Mouse (Mus musculus): Measurements from ENCODE around the gene Znrf1. TPM values are rescaled to one million over a fixed set of nuclear protein-coding genes. Genes with fewer than 3 reads are reported as not detected.
A peak's percentile ranks its signal among the peaks of the same experiment; 100 is the strongest.

Znrf1 gene
- polyA plus RNA-seq, 1 experiment from 2014 or later = 51.6 TPM

GRCm38 (mm10) chr8:111561824-111562223 is 25.9 kb downstream of the Znrf1 start:
- 75% methylated on average over 4 of the region's 4 CpGs for WGBS
- Histone ChIP-seq H3K9me3 (ENCODE audit: low read depth, low read length) (no peaks in the 10 kb centered on the region), H3K4me2 (no peak overlapping the region), H3K4me1 (ENCODE audit: insufficient read depth) (no peaks in the 10 kb centered on the region), H3K27ac (ENCODE audit: low read depth) (peak overlapping the region; percentile 70), H3K27me3 (ENCODE audit: insufficient read depth, low read length) (no peaks in the 10 kb centered on the region), H3K36me3 (ENCODE audit: insufficient read depth) (no peaks in the 10 kb centered on the region; the same call in 1 of the 2 replicates), H3K9ac (no peak overlapping the region), H3K4me3 (ENCODE audit: low read depth, low read length) (no peak overlapping the region)
- no peak for TF ChIP-seq CTCF (IDR thresholded peaks at IDR 0.05; ENCODE audit: low read depth)
- DNase-seq (no peak), ATAC-seq (ENCODE audit: insufficient read depth) (no peak)

- Histone ChIP-seq H3K27ac (ENCODE audit: low read depth) (no peak overlapping the region), H3K27me3 (ENCODE audit: insufficient read depth, low read length) (no peaks in the 10 kb centered on the region), H3K9ac (no peak overlapping the region), H3K4me3 (ENCODE audit: low read depth, low read length) (no peak overlapping the region), H3K4me1 (ENCODE audit: insufficient read depth) (no peaks in the 10 kb centered on the region), H3K4me2 (no peak overlapping the region), H3K9me3 (ENCODE audit: low read depth, low read length) (no peaks in the 10 kb centered on the region), H3K36me3 (ENCODE audit: insufficient read depth) (no peaks in the 10 kb centered on the region; the same call in 1 of the 2 replicates)
- TF ChIP-seq CTCF (IDR thresholded peaks at IDR 0.05; ENCODE audit: low read depth) = no peak
- DNase-seq (no peak), ATAC-seq (ENCODE audit: insufficient read depth) (no peak)
- 89% methylated on average over 5 of the region's 5 CpGs for WGBS
Measured at GRCm38 (mm10) chr8:111562274-111562803, 26.4 kb downstream of the Znrf1 start.

GRCm38 (mm10) chr8:111563075-111563474 is 27.2 kb downstream of the Znrf1 start:
- no peak overlapping the region for H3K27ac ChIP-seq (ENCODE audit: low read depth)
- no peak for DNase-seq
- WGBS = over 99% methylated on average over 5 of the region's 5 CpGs

GRCm38 (mm10) chr8:111563687-111564086 is 27.8 kb downstream of the Znrf1 start:
- no peak for ATAC-seq (ENCODE audit: insufficient read depth)
- H3K4me3 ChIP-seq (ENCODE audit: low read depth, low read length) = no peak overlapping the region

More at GRCm38 (mm10) chr8:111563075-111563474, 27.2 kb downstream of the Znrf1 start:
- TF ChIP-seq CTCF (IDR thresholded peaks at IDR 0.05; ENCODE audit: low read depth) = no peak
- no peak overlapping the region for H3K4me3 ChIP-seq (ENCODE audit: low read depth, low read length)
- no peaks in the 10 kb centered on the region; the same call in 1 of the 2 replicates for H3K36me3 ChIP-seq (ENCODE audit: insufficient read depth)
- no peak for ATAC-seq (ENCODE audit: insufficient read depth)
- H3K27me3 ChIP-seq (ENCODE audit: insufficient read depth, low read length) = no peaks in the 10 kb centered on the region
- no peaks in the 10 kb centered on the region for H3K9me3 ChIP-seq (ENCODE audit: low read depth, low read length)
- H3K4me1 ChIP-seq (ENCODE audit: insufficient read depth) = no peaks in the 10 kb centered on the region
- H3K9ac ChIP-seq = no peak overlapping the region
- no peak overlapping the region for H3K4me2 ChIP-seq

GRCm38 (mm10) chr8:111564093-111564492 is 28.2 kb downstream of the Znrf1 start:
- no peak for DNase-seq
- ATAC-seq (ENCODE audit: insufficient read depth) = no peak
- Histone ChIP-seq H3K4me2 (no peak overlapping the region), H3K36me3 (ENCODE audit: insufficient read depth) (no peaks in the 10 kb centered on the region; the same call in 1 of the 2 replicates), H3K9me3 (ENCODE audit: low read depth, low read length) (no peaks in the 10 kb centered on the region), H3K27ac (ENCODE audit: low read depth) (no peak overlapping the region), H3K4me1 (ENCODE audit: insufficient read depth) (no peaks in the 10 kb centered on the region), H3K4me3 (ENCODE audit: low read depth, low read length) (no peak overlapping the region), H3K27me3 (ENCODE audit: insufficient read depth, low read length) (no peaks in the 10 kb centered on the region), H3K9ac (no peak overlapping the region)
- 77% methylated on average over 2 of the region's 2 CpGs for WGBS
- no peak for TF ChIP-seq CTCF (IDR thresholded peaks at IDR 0.05; ENCODE audit: low read depth)

More at GRCm38 (mm10) chr8:111563687-111564086, 27.8 kb downstream of the Znrf1 start:
- no peak for DNase-seq
- WGBS = 89% methylated on average over 4 of the region's 4 CpGs
- Histone ChIP-seq H3K36me3 (ENCODE audit: insufficient read depth) (no peaks in the 10 kb centered on the region; the same call in 1 of the 2 replicates), H3K9me3 (ENCODE audit: low read depth, low read length) (no peaks in the 10 kb centered on the region), H3K4me2 (no peak overlapping the region), H3K27me3 (ENCODE audit: insufficient read depth, low read length) (no peaks in the 10 kb centered on the region), H3K9ac (no peak overlapping the region), H3K27ac (ENCODE audit: low read depth) (no peak overlapping the region), H3K4me1 (ENCODE audit: insufficient read depth) (no peaks in the 10 kb centered on the region)
- no peak for TF ChIP-seq CTCF (IDR thresholded peaks at IDR 0.05; ENCODE audit: low read depth)

- Histone ChIP-seq H3K36me3 (ENCODE audit: insufficient read depth) (no peaks in the 10 kb centered on the region; the same call in 1 of the 2 replicates), H3K4me1 (ENCODE audit: insufficient read depth) (no peaks in the 10 kb centered on the region), H3K27me3 (ENCODE audit: insufficient read depth, low read length) (no peaks in the 10 kb centered on the region), H3K4me2 (no peak overlapping the region), H3K4me3 (ENCODE audit: low read depth, low read length) (no peak overlapping the region), H3K9me3 (ENCODE audit: low read depth, low read length) (no peaks in the 10 kb centered on the region), H3K9ac (no peak overlapping the region), H3K27ac (ENCODE audit: low read depth) (peak overlapping the region; percentile 42; the same call in 1 of the 2 replicates)
- no peak for TF ChIP-seq CTCF (IDR thresholded peaks at IDR 0.05; ENCODE audit: low read depth)
- 28% methylated on average over 5 of the region's 5 CpGs for WGBS
- DNase-seq (no peak), ATAC-seq (ENCODE audit: insufficient read depth) (no peak)
Measured at GRCm38 (mm10) chr8:111565784-111566191, 29.9 kb downstream of the Znrf1 start.

GRCm38 (mm10) chr8:111566326-111566725 is 30.4 kb downstream of the Znrf1 start:
- H3K9me3 ChIP-seq (ENCODE audit: low read depth, low read length) = no peaks in the 10 kb centered on the region
- no peaks in the 10 kb centered on the region for H3K4me1 ChIP-seq (ENCODE audit: insufficient read depth)
- no peak for ATAC-seq (ENCODE audit: insufficient read depth)
- WGBS = 49% methylated on average over 9 of the region's 9 CpGs
- H3K4me3 ChIP-seq (ENCODE audit: low read depth, low read length) = no peak overlapping the region
- DNase-seq = no peak
- peak overlapping the region; percentile 42; the same call in 1 of the 2 replicates for H3K27ac ChIP-seq (ENCODE audit: low read depth)
- no peak for TF ChIP-seq CTCF (IDR thresholded peaks at IDR 0.05; ENCODE audit: low read depth)
- H3K27me3 ChIP-seq (ENCODE audit: insufficient read depth, low read length) = no peaks in the 10 kb centered on the region
- no peak overlapping the region for H3K4me2 ChIP-seq
- H3K36me3 ChIP-seq (ENCODE audit: insufficient read depth) = no peaks in the 10 kb centered on the region; the same call in 1 of the 2 replicates
- H3K9ac ChIP-seq = no peak overlapping the region; the same call in 1 of the 2 replicates

All from lung, embryonic 14.5 days (tissue).